Mouse (Mus musculus) kidney, postnatal 0 days (tissue): ENCODE measurements at regions not wholly inside any gene's neighbourhood (a gene's known extent, or its start where the extent isn't known, plus 50 kb on each side); places are given as distances from the start of the nearest gene placed in this dataset.

Experiments
- ATAC-seq: fragments of 200-750 bp; cut with Nextera tagmentation; replicated peaks from 2 replicates; pipeline ENCODE4 v1.8.0; 2017; ENCODE audit warnings: low read depth, moderate number of reproducible peaks, moderate TSS enrichment, moderate library complexity; ENCODE audit not compliant: low FRiP score
- DNase-seq: peaks from one replicate; pipeline ENCODE4 v3.0.0-alpha.2; 2016; ENCODE audit warnings: low spot score
- H3K27ac ChIP-seq: fragments of 300-500 bp; sonication (generic); 2 replicates; pipeline ENCODE4 v1.5.1; 2014; ENCODE audit warnings: mild to moderate bottlenecking
- H3K27me3 ChIP-seq: fragments of 300-500 bp; sonication (generic); 2 replicates; pipeline ENCODE4 v1.6.1; 2014; ENCODE audit warnings: low read length, mixed read lengths; ENCODE audit not compliant: insufficient read depth
- H3K36me3 ChIP-seq: fragments of 300-500 bp; sonication (generic); 2 replicates; pipeline ENCODE4 v1.6.1; 2014; ENCODE audit warnings: low read length, mixed read lengths; ENCODE audit not compliant: insufficient read depth
- H3K4me1 ChIP-seq: fragments of 300-500 bp; sonication (generic); replicated peaks from 2 replicates; pipeline ENCODE4 v1.6.1; 2014; ENCODE audit warnings: antibody characterized with exemption, low read length, mixed read lengths; ENCODE audit not compliant: insufficient read depth
- H3K4me2 ChIP-seq: fragments of 300-500 bp; sonication (generic); 2 replicates; pipeline ENCODE4 v1.6.1; 2014; ENCODE audit warnings: mild to moderate bottlenecking, low read length, moderate library complexity, mixed read lengths
- H3K4me3 ChIP-seq: fragments of 300-500 bp; sonication (generic); replicated peaks from 2 replicates; pipeline ENCODE4 v1.5.1; 2014; ENCODE audit warnings: low read depth, low read length
- H3K9ac ChIP-seq: fragments of 300-500 bp; sonication (generic); 2 replicates; pipeline ENCODE4 v1.6.1; 2014; ENCODE audit warnings: low read depth, low read length
- H3K9me3 ChIP-seq: fragments of 300-500 bp; sonication (generic); replicated peaks from 2 replicates; pipeline ENCODE4 v1.6.1; 2016; ENCODE audit warnings: low read length, inconsistent platforms, mixed read lengths
- CTCF ChIP-seq: IDR thresholded peaks from 2 replicates; pipeline ENCODE4 v1.5.1; 2016; ENCODE audit warnings: antibody characterized with exemption, low read depth, mild to moderate bottlenecking, moderate library complexity
- WGBS: fragments of 180-500 bp; shearing (Covaris S2); extraction: QIAGEN DNeasy Blood & Tissue Kit; methylation state at CpG from one replicate; pipeline ENCODE4 v1.1.7; 2014; 5-methylcytosine and 5-hydroxymethylcytosine counted together

GRCm38 (mm10) chr16:73784296-73785073, 627.1 kb downstream of the Robo2 start:
- no peak overlapping the region for H3K4me3 ChIP-seq
- WGBS: 71% methylated on average over 10 of the region's 10 CpGs
- H3K4me2 ChIP-seq: no peak overlapping the region
- no peaks in the 10 kb centered on the region for H3K9me3 ChIP-seq
- H3K27me3 ChIP-seq: no peaks in the 10 kb centered on the region
- H3K9ac ChIP-seq: no peak overlapping the region
- ATAC-seq (no peak), DNase-seq (no peak)
- H3K27ac ChIP-seq: no peak overlapping the region
- H3K36me3 ChIP-seq: no peaks in the 10 kb centered on the region
- H3K4me1 ChIP-seq: no peaks in the 10 kb centered on the region
- TF ChIP-seq CTCF: no peak

DNA sequence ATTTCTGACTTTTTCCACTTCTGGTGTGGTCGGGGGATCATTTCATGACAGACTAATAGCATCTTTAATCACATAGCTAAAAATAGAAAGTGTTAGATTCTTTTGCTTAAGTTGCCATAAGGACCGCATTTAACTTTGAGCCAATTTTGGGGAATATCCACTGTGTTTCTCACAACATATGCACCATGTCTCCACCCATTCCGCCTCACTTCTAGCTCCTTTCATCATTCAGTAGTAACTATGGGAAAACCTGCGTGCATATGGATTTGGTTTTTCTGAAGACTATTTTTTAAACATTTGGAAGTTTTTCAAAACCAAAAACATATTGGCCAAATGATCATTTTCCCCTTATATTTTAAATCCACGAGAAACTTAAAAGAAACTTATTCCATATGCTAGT, 639.2 kb downstream of the Robo2 start:
- Histone ChIP-seq H3K4me3 (no peak overlapping the region), H3K36me3 (no peaks in the 10 kb centered on the region), H3K27ac (no peak overlapping the region), H3K9me3 (no peaks in the 10 kb centered on the region), H3K4me1 (no peaks in the 10 kb centered on the region), H3K4me2 (no peak overlapping the region), H3K9ac (no peak overlapping the region), H3K27me3 (no peaks in the 10 kb centered on the region)
- 86% methylated on average over 5 of the region's 5 CpGs for WGBS
- DNase-seq (no peak), ATAC-seq (no peak)
- no peak for TF ChIP-seq CTCF

DNA sequence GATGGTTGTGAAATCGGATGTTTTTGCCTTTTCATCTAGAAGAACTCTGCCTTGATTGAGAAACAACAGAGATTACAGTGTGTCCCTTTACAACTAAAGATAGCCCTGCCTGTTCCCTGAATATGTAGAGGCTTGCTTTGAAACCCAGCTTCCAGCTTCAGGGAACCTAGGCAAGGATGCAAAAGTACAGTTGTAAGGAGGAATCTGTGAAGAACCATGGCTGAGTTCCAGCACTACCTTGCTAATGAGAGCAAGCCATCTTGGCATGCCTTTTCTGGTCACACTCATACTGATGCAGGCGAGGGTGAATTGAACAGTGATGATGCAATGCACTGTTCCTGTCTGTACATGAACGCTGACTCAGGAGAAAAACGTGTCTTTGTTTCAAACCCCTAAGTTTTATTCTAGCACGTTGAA, 641.2 kb downstream of the Robo2 start:
- Histone ChIP-seq H3K4me3 (no peak overlapping the region), H3K36me3 (no peaks in the 10 kb centered on the region), H3K27me3 (no peaks in the 10 kb centered on the region), H3K4me1 (no peaks in the 10 kb centered on the region), H3K27ac (no peak overlapping the region), H3K9ac (no peak overlapping the region), H3K9me3 (no peaks in the 10 kb centered on the region), H3K4me2 (no peak overlapping the region)
- WGBS: 65% methylated on average over 5 of the region's 5 CpGs
- no peak for TF ChIP-seq CTCF
- ATAC-seq (no peak), DNase-seq (no peak)

- WGBS: 89% methylated on average over 5 of the region's 5 CpGs
- Histone ChIP-seq H3K4me2 (no peak overlapping the region), H3K27ac (no peak overlapping the region), H3K27me3 (no peaks in the 10 kb centered on the region), H3K36me3 (no peaks in the 10 kb centered on the region), H3K4me1 (no peaks in the 10 kb centered on the region), H3K9ac (no peak overlapping the region), H3K9me3 (no peaks in the 10 kb centered on the region), H3K4me3 (no peak overlapping the region)
- no peak for DNase-seq
- TF ChIP-seq CTCF: no peak
- ATAC-seq: no peak
These were observed 641.9 kb downstream of the Robo2 start for GRCm38 (mm10) chr16:73769729-73770128.

- Histone ChIP-seq H3K9ac (no peak overlapping the region), H3K4me1 (no peaks in the 10 kb centered on the region), H3K27me3 (no peaks in the 10 kb centered on the region), H3K9me3 (no peaks in the 10 kb centered on the region), H3K4me2 (no peak overlapping the region), H3K36me3 (no peaks in the 10 kb centered on the region), H3K4me3 (no peak overlapping the region), H3K27ac (no peak overlapping the region)
- no peak for TF ChIP-seq CTCF
- DNase-seq (no peak), ATAC-seq (no peak)
- 97% methylated on average over 2 of the region's 2 CpGs for WGBS
These were observed 642.9 kb downstream of the Robo2 start for GRCm38 (mm10) chr16:73768706-73769105.

- H3K27ac ChIP-seq: no peak overlapping the region
- H3K36me3 ChIP-seq: no peaks in the 10 kb centered on the region
- no peak overlapping the region for H3K4me2 ChIP-seq
- H3K4me3 ChIP-seq: no peak overlapping the region
- no peak overlapping the region for H3K9ac ChIP-seq
- no peaks in the 10 kb centered on the region for H3K27me3 ChIP-seq
- no peaks in the 10 kb centered on the region for H3K9me3 ChIP-seq
- no peak for TF ChIP-seq CTCF
- ATAC-seq: no peak
- no peaks in the 10 kb centered on the region for H3K4me1 ChIP-seq
- DNase-seq: no peak
- WGBS: 92% methylated on average over 3 of the region's 3 CpGs
These were observed 646.4 kb downstream of the Robo2 start for GRCm38 (mm10) chr16:73765184-73765583.

- 77% methylated on average over 3 of the region's 3 CpGs for WGBS
- no peak for TF ChIP-seq CTCF
- ATAC-seq (no peak), DNase-seq (no peak)
- Histone ChIP-seq H3K9me3 (no peaks in the 10 kb centered on the region), H3K4me2 (no peak overlapping the region), H3K36me3 (no peaks in the 10 kb centered on the region), H3K4me3 (no peak overlapping the region), H3K27ac (no peak overlapping the region), H3K27me3 (no peaks in the 10 kb centered on the region), H3K4me1 (no peaks in the 10 kb centered on the region), H3K9ac (no peak overlapping the region)
These were observed 650.7 kb downstream of the Robo2 start for GRCm38 (mm10) chr16:73760921-73761320.
